Mouse (Mus musculus) hindbrain, embryonic 12.5 days (tissue): ENCODE measurements around the gene Crat. TPM values are rescaled to one million over a fixed set of nuclear protein-coding genes. Genes with fewer than 3 reads are reported as not detected.
"Not testable (repeated sequence)": the region's sequence is repeated elsewhere in the genome, so short reads cannot be mapped to it uniquely, and the experiment has no call there.

Source experiments
- ATAC-seq: fragments of 200-750 bp; cut with Nextera tagmentation; 2 replicates; pipeline ENCODE4 v1.8.0; 2017; ENCODE audit warnings: moderate TSS enrichment; ENCODE audit not compliant: low FRiP score
- H3K27ac ChIP-seq: fragments of 300-500 bp; sonication (generic); 2 replicates; pipeline ENCODE4 v1.5.1; 2016; ENCODE audit warnings: mild to moderate bottlenecking
- H3K27me3 ChIP-seq: fragments of 300-500 bp; sonication (generic); 2 replicates; pipeline ENCODE4 v1.6.1; 2016; ENCODE audit warnings: mild to moderate bottlenecking
- H3K36me3 ChIP-seq: fragments of 300-500 bp; sonication (generic); 2 replicates; pipeline ENCODE4 v1.6.1; 2016; ENCODE audit warnings: mild to moderate bottlenecking
- H3K4me1 ChIP-seq: fragments of 300-500 bp; sonication (generic); 2 replicates; pipeline ENCODE4 v1.6.1; 2016
- H3K4me2 ChIP-seq: fragments of 300-500 bp; sonication (generic); replicated peaks from 2 replicates; pipeline ENCODE4 v1.6.1; 2016; ENCODE audit warnings: mild to moderate bottlenecking
- H3K4me3 ChIP-seq: fragments of 300-500 bp; sonication (generic); 2 replicates; pipeline ENCODE4 v1.5.1; 2016; ENCODE audit warnings: mild to moderate bottlenecking
- H3K9ac ChIP-seq: fragments of 300-500 bp; sonication (generic); 2 replicates; pipeline ENCODE4 v1.6.1; 2016; ENCODE audit warnings: mild to moderate bottlenecking, moderate library complexity
- H3K9me3 ChIP-seq: fragments of 300-500 bp; sonication (generic); replicated peaks from 2 replicates; pipeline ENCODE4 v1.6.1; 2016; ENCODE audit warnings: mild to moderate bottlenecking
- WGBS: fragments of 180-500 bp; shearing (Covaris S2); methylation state at CpG from one replicate; pipeline ENCODE4 v1.1.7; 2016; 5-methylcytosine and 5-hydroxymethylcytosine counted together
- polyA plus RNA-seq: library from polyadenylated mRNA; unstranded; fragments of >200 nt; fragmentation: Nextera tagmentation; extraction: Ambion mirVana; gene quantifications from 2 replicates; pipeline ENCODE4 v1.2.1, GENCODE M21; 2016

The Crat gene
- polyA plus RNA-seq, 1 experiment from 2014 or later: 23.9 TPM

GRCm38 (mm10) chr2:30436809-30437208 is 21.2 kb upstream of the Crat start:
- H3K4me1 ChIP-seq: peaks cover 21% of the 10 kb centered on the region
- no peak overlapping the region for H3K4me3 ChIP-seq
- peaks cover 60% of the 10 kb centered on the region for H3K36me3 ChIP-seq
- WGBS: 86% methylated on average over 4 of the region's 4 CpGs
- no peak for ATAC-seq
- no peak overlapping the region for H3K9ac ChIP-seq
- H3K4me2 ChIP-seq: no peak overlapping the region
- H3K9me3 ChIP-seq: no peaks in the 10 kb centered on the region
- no peaks in the 10 kb centered on the region for H3K27me3 ChIP-seq
- H3K27ac ChIP-seq: no peak overlapping the region

- no peak overlapping the region for H3K4me3 ChIP-seq
- H3K27ac ChIP-seq: no peak overlapping the region
- 77% methylated on average over 5 of the region's 5 CpGs for WGBS
- peaks cover 67% of the 10 kb centered on the region for H3K36me3 ChIP-seq
- no peaks in the 10 kb centered on the region for H3K27me3 ChIP-seq
- no peaks in the 10 kb centered on the region for H3K9me3 ChIP-seq
- ATAC-seq: no peak
- peaks cover 14% of the 10 kb centered on the region for H3K4me1 ChIP-seq
- no peak overlapping the region for H3K9ac ChIP-seq
- H3K4me2 ChIP-seq: no peak overlapping the region
Observed at GRCm38 (mm10) chr2:30436156-30436545, 20.5 kb upstream of the Crat start.

GRCm38 (mm10) chr2:30435326-30436155 is 19.9 kb upstream of the Crat start:
- Histone ChIP-seq H3K4me2 (no peak overlapping the region), H3K9me3 (no peaks in the 10 kb centered on the region), H3K4me3 (no peak overlapping the region), H3K36me3 (peaks cover 73% of the 10 kb centered on the region), H3K27ac (peak overlapping the region; percentile 44; the same call in 1 of the 2 replicates), H3K9ac (0 out of 2 replicates have a peak overlapping the region, but pooled peaks have one; percentile 35), H3K4me1 (peaks cover 8% of the 10 kb centered on the region), H3K27me3 (no peaks in the 10 kb centered on the region)
- 56% methylated on average over 5 of the region's 5 CpGs for WGBS
- ATAC-seq: 0 out of 2 replicates have a peak, but pooled peaks have one; percentile 9

GRCm38 (mm10) chr2:30429156-30429555 is 13.5 kb upstream of the Crat start:
- ATAC-seq: no peak
- Histone ChIP-seq H3K27ac (no peak overlapping the region), H3K4me3 (no peak overlapping the region), H3K27me3 (no peaks in the 10 kb centered on the region), H3K9ac (no peak overlapping the region), H3K4me2 (no peak overlapping the region), H3K36me3 (peaks cover 79% of the 10 kb centered on the region), H3K4me1 (no peaks in the 10 kb centered on the region), H3K9me3 (no peaks in the 10 kb centered on the region)

- peak overlapping the region; percentile 60; the same call in 1 of the 2 replicates for H3K27ac ChIP-seq
- H3K4me1 ChIP-seq: peaks cover 27% of the 10 kb centered on the region
- H3K36me3 ChIP-seq: peaks cover 3% of the 10 kb centered on the region
- no peak overlapping the region for H3K9ac ChIP-seq
- no peak overlapping the region for H3K4me2 ChIP-seq
- no peak overlapping the region for H3K4me3 ChIP-seq
- ATAC-seq: no peak
- WGBS: 71% methylated on average over 4 of the region's 4 CpGs
- H3K27me3 ChIP-seq: no peaks in the 10 kb centered on the region
- no peaks in the 10 kb centered on the region for H3K9me3 ChIP-seq
Observed at GRCm38 (mm10) chr2:30421432-30421831, 5.8 kb upstream of the Crat start.

GRCm38 (mm10) chr2:30419112-30419511 is 3.5 kb upstream of the Crat start:
- Histone ChIP-seq H3K9me3 (no peaks in the 10 kb centered on the region), H3K4me2 (peak overlapping the region; percentile 29), H3K27me3 (peaks cover 3% of the 10 kb centered on the region; the same call in 1 of the 2 replicates), H3K27ac (peak overlapping the region; percentile 70), H3K9ac (peak overlapping the region; percentile 47), H3K36me3 (no peaks in the 10 kb centered on the region), H3K4me3 (no peak overlapping the region), H3K4me1 (peaks cover 38% of the 10 kb centered on the region)
- ATAC-seq: no peak
- 29% methylated on average over 10 of the region's 10 CpGs for WGBS

- peaks cover 46% of the 10 kb centered on the region for H3K4me1 ChIP-seq
- no peak for ATAC-seq
- H3K36me3 ChIP-seq: no peaks in the 10 kb centered on the region
- peaks cover 3% of the 10 kb centered on the region; the same call in 1 of the 2 replicates for H3K27me3 ChIP-seq
- 74% methylated on average over 6 of the region's 6 CpGs for WGBS
- no peaks in the 10 kb centered on the region for H3K9me3 ChIP-seq
- peak overlapping the region; percentile 70 for H3K27ac ChIP-seq
- no peak overlapping the region for H3K4me3 ChIP-seq
- H3K9ac ChIP-seq: peak overlapping the region; percentile 47; the same call in 1 of the 2 replicates
- peak overlapping the region; percentile 29 for H3K4me2 ChIP-seq
Observed at GRCm38 (mm10) chr2:30418259-30418658, 2.6 kb upstream of the Crat start.

GRCm38 (mm10) chr2:30417595-30418165 is 2.1 kb upstream of the Crat start:
- Histone ChIP-seq H3K27me3 (peaks cover 3% of the 10 kb centered on the region; the same call in 1 of the 2 replicates), H3K4me3 (no peak overlapping the region), H3K9me3 (no peaks in the 10 kb centered on the region), H3K4me2 (peak overlapping the region; percentile 29; the same call in 1 of the 2 replicates), H3K9ac (0 out of 2 replicates have a peak overlapping the region, but pooled peaks have one; percentile 47), H3K36me3 (no peaks in the 10 kb centered on the region), H3K27ac (no peak overlapping the region), H3K4me1 (peaks cover 46% of the 10 kb centered on the region)
- no peak for ATAC-seq
- 73% methylated on average over 5 of the region's 5 CpGs for WGBS

GRCm38 (mm10) chr2:30417154-30417553 is 1.5 kb upstream of the Crat start:
- ATAC-seq, H3K27me3 ChIP-seq, H3K36me3 ChIP-seq, H3K9ac ChIP-seq, H3K9me3 ChIP-seq: not testable (repeated sequence)
- Histone ChIP-seq H3K27ac (0 out of 2 replicates have a peak overlapping the region, but pooled peaks have one; percentile 98), H3K4me3 (peak overlapping the region; percentile 81; the same call in 1 of the 2 replicates), H3K4me2 (peak overlapping the region; percentile 63), H3K4me1 (peaks cover 46% of the 10 kb centered on the region)
- 86% methylated on average over 6 of the region's 6 CpGs for WGBS

- H3K4me2 ChIP-seq: peak overlapping the region; percentile 63
- H3K9ac ChIP-seq: peak overlapping the region; percentile 96
- H3K4me3 ChIP-seq: peak overlapping the region; percentile 81
- H3K27me3 ChIP-seq: peaks cover 3% of the 10 kb centered on the region; the same call in 1 of the 2 replicates
- peak overlapping the region; percentile 98 for H3K27ac ChIP-seq
- peaks cover 46% of the 10 kb centered on the region for H3K4me1 ChIP-seq
- WGBS: under 1% methylated on average over 7 of the region's 7 CpGs
- H3K36me3 ChIP-seq: 0 out of 2 replicates have a peak, but pooled peaks cover 5% of the 10 kb centered on the region
- ATAC-seq: no peak
- H3K9me3 ChIP-seq: no peaks in the 10 kb centered on the region
Observed at GRCm38 (mm10) chr2:30416649-30416965, 994 bp upstream of the Crat start.

- under 1% methylated on average over 65 of the region's 67 CpGs for WGBS
- peak within 1 kb of the TSS; percentile 81 for H3K4me3 ChIP-seq
- ATAC-seq: peak; percentile 91
- peaks cover 6% of the 10 kb centered on the region; the same call in 1 of the 2 replicates for H3K36me3 ChIP-seq
- H3K9ac ChIP-seq: peak within 1 kb of the TSS; percentile 96
- peaks cover 45% of the 10 kb centered on the region for H3K4me1 ChIP-seq
- peak within 1 kb of the TSS; percentile 98 for H3K27ac ChIP-seq
- H3K4me2 ChIP-seq: peak within 1 kb of the TSS; percentile 63
- no peaks in the 10 kb centered on the region for H3K9me3 ChIP-seq
- peaks cover 3% of the 10 kb centered on the region; the same call in 1 of the 2 replicates for H3K27me3 ChIP-seq
Observed at GRCm38 (mm10) chr2:30415936-30416648, 479 bp upstream of the Crat start, which contains the start of gene Ptpa. TSS of gene Ptpa (plus strand) at chr2:30416039.

GRCm38 (mm10) chr2:30414681-30415080 is 932 bp downstream of the Crat start:
- Histone ChIP-seq H3K9me3 (no peaks in the 10 kb centered on the region), H3K9ac (peak overlapping the region; percentile 96), H3K4me2 (peak overlapping the region; percentile 63), H3K4me1 (peaks cover 43% of the 10 kb centered on the region), H3K27ac (no peak overlapping the region), H3K27me3 (peaks cover 3% of the 10 kb centered on the region; the same call in 1 of the 2 replicates), H3K36me3 (peaks cover 18% of the 10 kb centered on the region), H3K4me3 (peak overlapping the region; percentile 81)
- ATAC-seq: no peak
- WGBS: 42% methylated on average over 5 of the region's 5 CpGs
